Mouse (Mus musculus): Measurements from ENCODE around the gene Myo3b. TPM values are rescaled to one million over a fixed set of nuclear protein-coding genes. Genes with fewer than 3 reads are reported as not detected.

Gene Myo3b
- polyA plus RNA-seq, 1 experiment from 2014 or later = not detected

DNA sequence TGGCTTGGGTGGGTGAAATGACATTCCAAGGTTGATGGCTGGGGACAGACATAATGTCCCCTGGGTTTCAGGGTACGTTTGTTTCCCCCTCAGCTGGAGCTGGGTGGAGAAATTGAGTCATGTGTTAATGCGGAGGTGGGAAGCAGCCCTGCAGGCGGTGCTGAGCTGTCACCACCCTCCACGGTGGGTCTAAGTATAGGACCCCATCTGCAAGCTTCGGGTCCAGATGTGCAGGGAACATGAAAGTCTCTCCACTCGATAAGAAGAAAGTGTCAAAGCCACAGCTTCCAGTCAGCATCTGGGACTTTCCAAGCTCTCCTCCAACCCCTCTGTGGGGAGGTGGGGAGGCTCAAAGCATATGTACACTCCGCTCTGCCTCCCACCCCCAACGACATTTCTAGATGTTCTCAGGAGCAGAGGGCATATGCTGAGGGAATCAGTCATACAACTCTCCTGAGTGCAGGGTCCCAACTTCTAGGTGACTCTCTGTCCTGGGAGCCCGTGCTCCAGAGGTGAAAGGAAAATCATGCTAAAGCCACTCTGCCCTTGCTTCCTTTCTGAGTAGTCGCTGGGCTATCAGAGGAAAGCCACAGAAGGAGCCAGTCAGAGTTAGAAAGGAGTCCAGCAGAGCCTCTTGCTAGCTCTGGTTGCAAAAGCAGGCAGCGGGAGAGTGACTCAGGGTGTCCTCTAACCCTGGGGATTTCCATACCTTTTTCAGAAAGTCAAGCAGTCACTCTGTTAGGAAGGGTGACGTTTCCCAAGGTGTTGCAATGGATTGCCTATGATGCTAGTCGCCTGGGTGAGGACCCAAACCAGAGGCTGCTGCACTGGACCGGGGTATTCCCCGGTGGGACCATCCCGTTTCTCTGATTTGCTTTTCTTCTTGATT lies 79.7 kb downstream of the Myo3b start:
- Histone ChIP-seq H3K4me3 (no peak overlapping the region), H3K27me3 (ENCODE audit: low read depth, poor library complexity, severe bottlenecking) (peaks cover 12% of the 10 kb centered on the region; the same call in 1 of the 2 replicates), H3K36me3 (no peaks in the 10 kb centered on the region), H3K27ac (no peak overlapping the region), H3K9me3 (replicated peaks) (no peaks in the 10 kb centered on the region), H3K4me1 (peaks cover 7% of the 10 kb centered on the region; the same call in 1 of the 2 replicates)
- 47% methylated on average over 16 of the region's 16 CpGs for WGBS
- DNase-seq (ENCODE audit: low spot score) = no peak

DNA sequence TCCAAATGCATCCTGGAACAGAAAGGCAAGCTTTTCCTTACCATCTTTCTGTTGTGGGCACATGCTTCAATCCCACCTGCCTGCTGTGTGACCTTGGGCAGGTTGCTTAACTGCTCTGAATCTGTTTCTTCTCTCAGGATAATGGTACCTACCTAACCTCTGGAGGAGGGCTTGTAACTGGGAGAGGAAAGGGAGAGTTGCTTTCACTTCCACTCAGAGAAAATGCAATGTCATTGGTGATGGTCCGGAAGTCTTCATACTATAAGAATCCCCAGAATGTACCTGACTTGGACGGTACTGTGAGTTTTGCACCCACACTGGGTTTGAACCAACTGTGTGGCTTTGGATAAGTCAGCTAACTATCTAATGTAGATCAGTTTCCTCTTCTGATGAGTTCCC lies 80.3 kb downstream of the Myo3b start:
- peaks cover 12% of the 10 kb centered on the region; the same call in 1 of the 2 replicates for H3K27me3 ChIP-seq (ENCODE audit: low read depth, poor library complexity, severe bottlenecking)
- H3K36me3 ChIP-seq = no peaks in the 10 kb centered on the region
- H3K27ac ChIP-seq = no peak overlapping the region
- H3K4me3 ChIP-seq = no peak overlapping the region
- 97% methylated on average over 2 of the region's 2 CpGs for WGBS
- no peaks in the 10 kb centered on the region for H3K9me3 ChIP-seq (replicated peaks)
- H3K4me1 ChIP-seq = peaks cover under 1% of the 10 kb centered on the region; the same call in 1 of the 2 replicates
- DNase-seq (ENCODE audit: low spot score) = no peak

DNA sequence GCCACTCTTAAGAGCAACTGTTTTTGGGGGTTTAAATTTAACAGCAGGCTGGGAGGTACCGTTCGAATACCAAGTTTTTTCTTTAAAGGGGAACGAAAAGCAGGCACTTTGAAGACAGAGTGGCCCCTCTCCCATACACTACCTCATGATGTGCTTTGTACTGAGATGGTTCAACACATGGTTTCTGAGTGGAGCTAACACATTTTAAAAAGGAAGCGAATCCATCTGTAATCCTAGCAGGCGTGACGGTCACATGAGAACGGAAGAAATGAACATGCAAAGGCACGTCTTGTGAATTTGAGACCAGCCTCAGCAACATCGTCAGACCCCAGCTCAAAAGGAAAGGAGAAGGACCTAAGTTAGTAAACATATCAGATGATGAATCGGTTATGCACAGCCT lies 87.4 kb downstream of the Myo3b start:
- no peak overlapping the region for H3K27ac ChIP-seq
- H3K36me3 ChIP-seq = no peaks in the 10 kb centered on the region
- WGBS = 69% methylated on average over 10 of the region's 10 CpGs
- H3K9me3 ChIP-seq (replicated peaks) = no peaks in the 10 kb centered on the region
- DNase-seq (ENCODE audit: low spot score) = no peak
- H3K27me3 ChIP-seq (ENCODE audit: low read depth, poor library complexity, severe bottlenecking) = peaks cover 41% of the 10 kb centered on the region
- H3K4me3 ChIP-seq = no peak overlapping the region
- H3K4me1 ChIP-seq = peaks cover 9% of the 10 kb centered on the region

DNA sequence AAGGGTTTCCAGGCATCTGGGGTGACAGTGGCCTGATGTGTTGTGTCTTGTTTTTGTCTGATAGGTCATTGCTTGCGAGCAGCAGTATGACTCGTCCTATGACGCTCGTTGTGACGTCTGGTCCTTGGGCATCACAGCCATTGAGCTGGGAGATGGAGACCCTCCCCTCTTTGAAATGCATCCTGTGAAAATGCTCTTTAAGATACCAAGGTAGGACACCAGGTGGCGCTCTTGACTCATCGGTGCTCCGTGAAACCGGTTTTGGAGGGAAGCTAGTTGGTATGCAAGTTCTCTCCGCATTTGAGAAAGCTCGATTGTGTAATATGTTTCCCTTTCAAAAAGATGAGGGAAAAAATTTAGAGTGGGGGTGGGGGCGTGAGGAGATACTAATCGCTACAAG lies 87.9 kb downstream of the Myo3b start:
- Histone ChIP-seq H3K4me1 (peaks cover 9% of the 10 kb centered on the region), H3K27ac (no peak overlapping the region), H3K9me3 (replicated peaks) (no peaks in the 10 kb centered on the region), H3K27me3 (ENCODE audit: low read depth, poor library complexity, severe bottlenecking) (peaks cover 45% of the 10 kb centered on the region), H3K4me3 (no peak overlapping the region), H3K36me3 (no peaks in the 10 kb centered on the region)
- peak; percentile 87 for DNase-seq (ENCODE audit: low spot score)
- under 1% methylated on average over 13 of the region's 13 CpGs for WGBS

GRCm38 (mm10) chr2:70127351-70128148 lies 88.6 kb downstream of the Myo3b start:
- Histone ChIP-seq H3K4me3 (no peak overlapping the region), H3K27me3 (ENCODE audit: low read depth, poor library complexity, severe bottlenecking) (peaks cover 45% of the 10 kb centered on the region), H3K4me1 (peaks cover 9% of the 10 kb centered on the region), H3K9me3 (replicated peaks) (no peaks in the 10 kb centered on the region), H3K27ac (no peak overlapping the region), H3K36me3 (no peaks in the 10 kb centered on the region)
- DNase-seq (ENCODE audit: low spot score) = no peak
- 17% methylated on average over 21 of the region's 21 CpGs for WGBS

DNA sequence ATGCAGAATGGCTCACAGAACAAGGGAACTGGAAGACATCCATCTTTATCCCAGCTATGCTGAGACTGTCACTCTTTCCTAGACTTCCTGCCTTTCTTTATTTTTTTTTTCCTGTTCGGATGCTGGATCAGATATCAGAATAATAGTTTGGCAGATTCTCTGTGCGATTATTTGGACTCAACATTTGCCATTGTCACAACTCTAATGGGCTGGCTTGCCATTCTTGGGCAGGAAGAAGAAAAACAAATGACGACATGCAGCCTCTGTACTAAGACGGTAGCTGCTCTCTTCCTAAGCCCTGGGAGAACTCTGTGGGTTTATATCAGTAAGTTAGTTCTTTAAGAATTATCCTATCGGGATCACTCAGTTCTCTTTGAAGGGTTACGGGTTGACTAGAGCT lies 89.7 kb downstream of the Myo3b start:
- peaks cover 9% of the 10 kb centered on the region for H3K4me1 ChIP-seq
- DNase-seq (ENCODE audit: low spot score) = no peak
- 76% methylated on average over 6 of the region's 6 CpGs for WGBS
- no peak overlapping the region for H3K27ac ChIP-seq
- no peak overlapping the region for H3K4me3 ChIP-seq
- H3K27me3 ChIP-seq (ENCODE audit: low read depth, poor library complexity, severe bottlenecking) = peaks cover 45% of the 10 kb centered on the region
- no peaks in the 10 kb centered on the region for H3K9me3 ChIP-seq (replicated peaks)
- H3K36me3 ChIP-seq = no peaks in the 10 kb centered on the region

GRCm38 (mm10) chr2:70129566-70129965 lies 90.6 kb downstream of the Myo3b start:
- Histone ChIP-seq H3K36me3 (no peaks in the 10 kb centered on the region), H3K4me3 (no peak overlapping the region), H3K4me1 (peaks cover 9% of the 10 kb centered on the region), H3K27ac (no peak overlapping the region), H3K9me3 (replicated peaks) (no peaks in the 10 kb centered on the region), H3K27me3 (ENCODE audit: low read depth, poor library complexity, severe bottlenecking) (peaks cover 45% of the 10 kb centered on the region)
- no peak for DNase-seq (ENCODE audit: low spot score)
- 79% methylated on average over 3 of the region's 3 CpGs for WGBS

DNA sequence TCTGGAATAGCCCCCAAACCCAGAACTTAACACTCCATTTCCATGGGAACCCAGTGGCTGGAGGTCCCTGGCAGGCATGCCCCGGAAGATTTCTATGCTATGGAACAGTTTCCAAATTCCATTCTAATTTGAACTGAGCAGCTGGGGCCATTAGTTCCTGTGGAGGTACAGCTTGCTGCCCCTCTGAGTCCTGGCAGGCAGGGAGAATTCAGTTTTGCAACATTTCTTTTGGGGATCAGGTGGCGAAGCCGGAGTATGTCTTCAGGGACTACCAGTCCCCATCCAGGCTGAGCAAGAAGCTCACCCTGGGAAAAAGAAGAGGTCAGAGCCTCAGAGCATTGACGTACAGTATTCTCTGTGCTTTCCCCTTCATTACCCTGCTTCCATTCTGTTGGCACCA lies 94.4 kb downstream of the Myo3b start:
- WGBS = 86% methylated on average over 4 of the region's 4 CpGs
- Histone ChIP-seq H3K27me3 (ENCODE audit: low read depth, poor library complexity, severe bottlenecking) (peaks cover 25% of the 10 kb centered on the region; the same call in 1 of the 2 replicates), H3K4me1 (no peaks in the 10 kb centered on the region), H3K36me3 (no peaks in the 10 kb centered on the region), H3K9me3 (replicated peaks) (no peaks in the 10 kb centered on the region), H3K27ac (no peak overlapping the region), H3K4me3 (no peak overlapping the region)
- DNase-seq (ENCODE audit: low spot score) = no peak

GRCm38 (mm10) chr2:70137226-70137998 lies 98.5 kb downstream of the Myo3b start:
- Histone ChIP-seq H3K27me3 (ENCODE audit: low read depth, poor library complexity, severe bottlenecking) (no peaks in the 10 kb centered on the region), H3K4me3 (no peak overlapping the region)
- WGBS = 96% methylated on average over 4 of the region's 4 CpGs

DNA sequence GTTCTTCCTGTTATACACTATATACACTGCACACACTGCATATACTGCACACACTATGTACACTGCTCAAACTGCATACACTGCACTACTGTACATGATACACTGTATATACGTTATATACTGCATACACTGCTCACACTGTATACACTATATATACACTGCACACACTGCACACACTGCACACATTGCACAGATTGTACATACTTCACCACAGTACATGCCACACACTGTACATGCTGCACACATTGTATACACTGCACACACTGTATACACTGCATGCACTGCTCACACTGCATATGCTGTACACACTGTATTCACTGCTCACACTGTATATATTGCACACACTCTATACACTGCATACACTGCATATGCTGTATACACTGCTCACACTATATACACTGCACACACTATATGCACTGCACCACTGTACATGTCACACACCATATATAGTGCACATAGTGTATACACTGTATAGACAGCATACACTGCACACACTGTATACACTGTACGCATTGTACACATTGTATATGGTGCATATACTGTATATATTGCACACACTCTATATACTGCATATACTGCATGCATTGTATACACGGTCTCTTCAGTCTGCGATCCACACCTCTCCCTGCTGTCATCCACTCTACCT lies 104.7 kb downstream of the Myo3b start:
- no peaks in the 10 kb centered on the region for H3K9me3 ChIP-seq (replicated peaks)
- no peak overlapping the region for H3K27ac ChIP-seq
- no peaks in the 10 kb centered on the region for H3K4me1 ChIP-seq
- no peak overlapping the region for H3K4me3 ChIP-seq
- no peaks in the 10 kb centered on the region for H3K27me3 ChIP-seq (ENCODE audit: low read depth, poor library complexity, severe bottlenecking)
- WGBS = 93% methylated on average over 4 of the region's 4 CpGs
- no peak for DNase-seq (ENCODE audit: low spot score)
- H3K36me3 ChIP-seq = no peaks in the 10 kb centered on the region

More at GRCm38 (mm10) chr2:70137226-70137998, 98.5 kb downstream of the Myo3b start:
- Histone ChIP-seq H3K4me1 (no peaks in the 10 kb centered on the region), H3K27ac (no peak overlapping the region), H3K9me3 (replicated peaks) (no peaks in the 10 kb centered on the region), H3K36me3 (no peaks in the 10 kb centered on the region)
- DNase-seq (ENCODE audit: low spot score) = no peak

GRCm38 (mm10) chr2:70146993-70147581 lies 108.2 kb downstream of the Myo3b start:
- Histone ChIP-seq H3K27me3 (ENCODE audit: low read depth, poor library complexity, severe bottlenecking) (no peaks in the 10 kb centered on the region), H3K4me1 (no peaks in the 10 kb centered on the region), H3K27ac (no peak overlapping the region), H3K36me3 (no peaks in the 10 kb centered on the region), H3K4me3 (no peak overlapping the region), H3K9me3 (replicated peaks) (no peaks in the 10 kb centered on the region)
- no peak for DNase-seq (ENCODE audit: low spot score)
- WGBS = 59% methylated on average over 12 of the region's 12 CpGs

Data from limb, embryonic 10.5 days (tissue).